Mouse (Mus musculus) brain, embryonic 18.5 days (tissue): ENCODE measurements around the gene Gm10961.

Experiments
- DNase-seq: peaks from one replicate; pipeline ENCODE4 v3.0.0-alpha.2; 2012; ENCODE audit warnings: low read depth, low spot score

Gm10961 gene

GRCm38 (mm10) chr3:107656888-107657287, 25.8 kb downstream of the Gm10961 start:
- DNase-seq, result no peak

- DNase-seq, result no peak
These were observed 27.9 kb downstream of the Gm10961 start for GRCm38 (mm10) chr3:107659000-107659399.

- DNase-seq, result no peak
These were observed 33.5 kb downstream of the Gm10961 start for GRCm38 (mm10) chr3:107664641-107665040.

GRCm38 (mm10) chr3:107667426-107667825, 36.3 kb downstream of the Gm10961 start:
- no peak for DNase-seq

- no peak for DNase-seq
These were observed 37.7 kb downstream of the Gm10961 start for GRCm38 (mm10) chr3:107668786-107669185.

- no peak for DNase-seq
These were observed 39.4 kb downstream of the Gm10961 start for GRCm38 (mm10) chr3:107670500-107670899.

GRCm38 (mm10) chr3:107671509-107671908, 40.4 kb downstream of the Gm10961 start:
- no peak for DNase-seq

GRCm38 (mm10) chr3:107680790-107681576, 49.9 kb downstream of the Gm10961 start:
- DNase-seq, result no peak
